Comparison of ENCODE assay signal across 8 mouse cellular contexts in the genomic region with DNA sequence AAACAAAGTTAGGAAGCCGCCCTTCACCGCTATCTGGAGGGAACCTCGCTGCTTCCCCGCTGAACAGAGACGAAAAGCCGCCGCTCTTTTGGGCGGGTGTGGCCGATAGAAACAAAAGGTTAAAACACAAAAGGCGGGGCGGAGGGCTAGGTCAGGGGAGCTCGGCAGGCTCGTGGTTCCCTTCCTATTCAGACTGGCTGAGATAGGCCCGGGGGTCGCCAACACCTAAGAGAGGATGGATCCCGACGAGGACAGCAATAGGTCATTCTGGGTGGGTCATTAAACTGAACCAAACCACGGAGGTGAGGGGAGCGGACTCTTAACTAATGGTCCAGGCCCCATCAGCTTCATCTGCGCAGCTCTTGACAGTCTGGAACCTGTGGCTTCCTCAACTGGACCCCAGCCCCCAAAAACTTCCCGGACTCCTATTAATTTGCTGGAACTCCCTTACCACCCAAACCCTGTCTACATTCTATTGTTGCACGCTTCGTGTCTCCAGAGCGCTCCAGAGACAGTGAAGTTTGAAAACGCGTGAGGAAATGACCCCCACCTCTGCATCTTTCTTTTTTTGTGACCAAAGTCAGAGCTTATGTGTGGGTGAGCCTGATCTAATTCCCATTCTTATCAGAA.
A peak's percentile ranks its signal among the peaks of the same experiment; 100 is the strongest.
DNase-seq lines count a peak whose midpoint lies in the region; ATAC-seq and TF ChIP-seq lines count a peak whose summit lies in the region.

No protein-coding gene starts in this region.

- H3K36me3 ChIP-seq in C2C12 (ENCODE audit: control insufficient read depth, insufficient read depth): no peaks in the 10 kb centered on the region
- H3K36me3 ChIP-seq in ES-E14 (ENCODE audit: control insufficient read depth, insufficient read depth, low read length, poor library complexity, severe bottlenecking): no peaks in the 10 kb centered on the region
- no peaks in the 10 kb centered on the region for H3K36me3 ChIP-seq in forebrain, embryonic 16.5 days (ENCODE audit: control insufficient read depth, insufficient read depth)
- no peaks in the 10 kb centered on the region for H3K36me3 ChIP-seq in intestine, embryonic 15.5 days
- no peaks in the 10 kb centered on the region for H3K36me3 ChIP-seq in lung, embryonic 15.5 days

- H3K9ac ChIP-seq in ES-E14 (ENCODE audit: insufficient read depth, low read depth, low read length, poor library complexity, severe bottlenecking): peak overlapping the region; percentile 23; the same call in 1 of the 2 replicates
- H3K9ac ChIP-seq in forebrain, embryonic 16.5 days (replicated peaks; ENCODE audit: low read depth, low read length): peak overlapping the region; percentile 74
- peak overlapping the region; percentile 49 for H3K9ac ChIP-seq in intestine, embryonic 15.5 days
- H3K9ac ChIP-seq in lung, embryonic 15.5 days: peak overlapping the region; percentile 52

- peaks cover 15% of the 10 kb centered on the region for H3K79me3 ChIP-seq in C2C12 (ENCODE audit: low read depth)

- H3K4me2 ChIP-seq in forebrain, embryonic 16.5 days (ENCODE audit: low read length): peak overlapping the region; percentile 76
- peak overlapping the region; percentile 70 for H3K4me2 ChIP-seq in intestine, embryonic 15.5 days (replicated peaks)
- H3K4me2 ChIP-seq in lung, embryonic 15.5 days: peak overlapping the region; percentile 80

- peaks cover 0 to 9% of the 10 kb centered on the region in 2 experiments; a peak in 2 of 4 replicates for H3K4me1 ChIP-seq in ES-E14 (ENCODE audit: control insufficient read depth in 2 of 2, insufficient read depth in 2 of 2, low read length in 2 of 2, poor library complexity in 1 of 2)
- H3K4me1 ChIP-seq in forebrain, embryonic 16.5 days (replicated peaks; ENCODE audit: control insufficient read depth, insufficient read depth, low read length): peaks cover 38% of the 10 kb centered on the region
- H3K4me1 ChIP-seq in intestine, embryonic 15.5 days (replicated peaks): no peaks in the 10 kb centered on the region
- H3K4me1 ChIP-seq in lung, embryonic 15.5 days: peaks cover 37% of the 10 kb centered on the region
- H3K4me1 ChIP-seq in olfactory bulb, adult 2 months (ENCODE audit: control insufficient read depth, insufficient read depth, low read length): peaks cover 15% of the 10 kb centered on the region

- TF ChIP-seq POLR2A in olfactory bulb, adult 2 months (IDR thresholded peaks at IDR 0.05; ENCODE audit: insufficient read depth, low read depth, low read length): no peak

- peak overlapping the region; percentile 58 for H3ac ChIP-seq in C2C12 (ENCODE audit: control insufficient read depth, insufficient read length, low read depth)

- WGBS in forebrain, embryonic 16.5 days: 0% methylated on average over 26 of the region's 26 CpGs
- under 1% methylated on average over 26 of the region's 26 CpGs for WGBS in intestine, embryonic 15.5 days
- WGBS in lung, embryonic 15.5 days: under 1% methylated on average over 26 of the region's 26 CpGs
- 6% methylated on average over 26 of the region's 26 CpGs for WGBS in olfactory bulb, adult 2 months

- in situ Hi-C loops in ES-E14 (cut with MboI; ENCODE audit: low sequenced_read_pairs in 2 of 2, unreplicated experiment in 2 of 2): no loop called here

- DNase-seq in ES-E14 (ENCODE audit: low read depth, low spot score): peak; percentile 65
- DNase-seq in right cerebral cortex, postnatal 4 days: no peak
- no peak for DNase-seq in layer of hippocampus, adult 9-11 months

- H3K27me3 ChIP-seq in C2C12 (ENCODE audit: control insufficient read depth, insufficient read depth, insufficient read length): no peaks in the 10 kb centered on the region
- H3K27me3 ChIP-seq in forebrain, embryonic 16.5 days (replicated peaks; ENCODE audit: control insufficient read depth, insufficient read depth, low read length): no peaks in the 10 kb centered on the region
- peaks cover 15% of the 10 kb centered on the region for H3K27me3 ChIP-seq in intestine, embryonic 15.5 days (replicated peaks)
- H3K27me3 ChIP-seq in lung, embryonic 15.5 days: peaks cover 10% of the 10 kb centered on the region; the same call in 1 of the 2 replicates

- peak overlapping the region; percentile 43 for H3K4me3 ChIP-seq in C2C12 (ENCODE audit: insufficient read depth, poor library complexity, severe bottlenecking)
- H3K4me3 ChIP-seq in ES-E14 (ENCODE audit: insufficient read depth in 1 of 2, low read depth in 1 of 2, low read length in 2 of 2, poor library complexity in 1 of 2, severe bottlenecking in 1 of 2): peak overlapping the region; percentile 38 to 60
- peak overlapping the region; percentile 72 for H3K4me3 ChIP-seq in forebrain, embryonic 16.5 days (replicated peaks; ENCODE audit: low read length)
- H3K4me3 ChIP-seq in intestine, embryonic 15.5 days (replicated peaks): peak overlapping the region; percentile 46
- H3K4me3 ChIP-seq in lung, embryonic 15.5 days: peak overlapping the region; percentile 55
- peak overlapping the region; percentile 47 for H3K4me3 ChIP-seq in olfactory bulb, adult 2 months (ENCODE audit: insufficient read depth, low read depth, low read length)

- no peak for TF ChIP-seq CTCF in C2C12 (IDR thresholded peaks at IDR 0.05; ENCODE audit: control insufficient read depth, insufficient read depth, insufficient read length)
- TF ChIP-seq CTCF in olfactory bulb, adult 2 months (IDR thresholded peaks at IDR 0.05; ENCODE audit: insufficient read depth, low read depth, low read length): no peak

- no peak overlapping the region for H3K27ac ChIP-seq in ES-E14 (ENCODE audit: insufficient read depth, low read depth, low read length, poor library complexity, severe bottlenecking)
- H3K27ac ChIP-seq in forebrain, embryonic 16.5 days (ENCODE audit: low read length): no peak overlapping the region
- no peak overlapping the region for H3K27ac ChIP-seq in intestine, embryonic 15.5 days
- H3K27ac ChIP-seq in lung, embryonic 15.5 days: no peak overlapping the region
- no peak overlapping the region for H3K27ac ChIP-seq in olfactory bulb, adult 2 months (ENCODE audit: insufficient read depth, low read depth, low read length)

- H3K79me2 ChIP-seq in C2C12 (ENCODE audit: control insufficient read depth, insufficient read depth): peaks cover 59% of the 10 kb centered on the region

- peak; percentile 24; the same call in 1 of the 2 replicates for ATAC-seq in forebrain, embryonic 16.5 days
- peak; percentile 46 for ATAC-seq in intestine, embryonic 15.5 days
- ATAC-seq in lung, embryonic 15.5 days (ENCODE audit: borderline replicate concordance, extremely low read depth, low FRiP score, low TSS enrichment): peak; percentile 36; the same call in 1 of the 2 replicates

- H3K9me3 ChIP-seq in ES-E14 (ENCODE audit: control insufficient read depth, insufficient read depth, low read depth, low read length): no peaks in the 10 kb centered on the region
- H3K9me3 ChIP-seq in forebrain, embryonic 16.5 days (ENCODE audit: control insufficient read depth, low read length): no peaks in the 10 kb centered on the region
- H3K9me3 ChIP-seq in intestine, embryonic 15.5 days: no peaks in the 10 kb centered on the region
- H3K9me3 ChIP-seq in lung, embryonic 15.5 days: no peaks in the 10 kb centered on the region

TF ChIP-seq in C2C12, 6 proteins besides CTCF, POLR2A, EP300 and RAD21:
- no peak for TF ChIP-seq MYOG (IDR thresholded peaks at IDR 0.05; ENCODE audit: control insufficient read depth, extremely low read depth, insufficient read length)
- no peak for TF ChIP-seq MAX (IDR thresholded peaks at IDR 0.05)
- TF ChIP-seq FOSL1 (IDR thresholded peaks at IDR 0.05; ENCODE audit: insufficient read depth, low read length, poor library complexity, severe bottlenecking): no peak
- TF ChIP-seq USF1 (IDR thresholded peaks at IDR 0.05; ENCODE audit: low read depth): no peak
- TF ChIP-seq MYOD1 (IDR thresholded peaks at IDR 0.05; ENCODE audit: control insufficient read depth, insufficient read length, low read depth): no peak
- TF ChIP-seq CEBPB (IDR thresholded peaks at IDR 0.05; ENCODE audit: low read depth): no peak
TF ChIP-seq in C2C12: peak in this region for 0.

TF ChIP-seq in ES-E14, 5 proteins besides CTCF, POLR2A, EP300 and RAD21:
- TF ChIP-seq ZNF384 (IDR thresholded peaks at IDR 0.05; ENCODE audit: low read depth, low read length) (no peak), MAFK (IDR thresholded peaks at IDR 0.05; ENCODE audit: insufficient read depth, low read depth, low read length) (no peak), CHD2 (IDR thresholded peaks at IDR 0.05; ENCODE audit: low read depth, low read length) (no peak), HCFC1 (IDR thresholded peaks at IDR 0.05; ENCODE audit: borderline replicate concordance, insufficient read depth, low read length) (no peak), ZC3H11A (IDR thresholded peaks at IDR 0.05; ENCODE audit: borderline replicate concordance, low read depth, low read length) (no peak)

Comparison
In these comparisons a context has a peak if more than half of its experiments do, and no peak if none do; other contexts are left out.
1. H3K9ac ChIP-seq: peak in every context shown above with its lines; median percentile 74 in forebrain, embryonic 16.5 days; 52 in lung, embryonic 15.5 days; 49 in intestine, embryonic 15.5 days; 23 in ES-E14.